Mouse (Mus musculus): ENCODE data around the gene Arpp21.
"Not testable (repeated sequence)": the region's sequence is repeated elsewhere in the genome, so short reads cannot be mapped to it uniquely, and the experiment has no call there.

The Arpp21 gene

GRCm38 (mm10) chr9:112102155-112102851 is 133.4 kb downstream of the Arpp21 start:
- peak; percentile 88 for DNase-seq (ENCODE audit: low spot score)

- no peak for DNase-seq (ENCODE audit: low spot score)
Observed at GRCm38 (mm10) chr9:112100841-112101595, 134.7 kb downstream of the Arpp21 start.

- no peak for DNase-seq (ENCODE audit: low spot score)
Observed at GRCm38 (mm10) chr9:112098267-112098666, 137.5 kb downstream of the Arpp21 start.

GRCm38 (mm10) chr9:112095708-112096107 is 140.0 kb downstream of the Arpp21 start:
- no peak for DNase-seq (ENCODE audit: low spot score)

GRCm38 (mm10) chr9:112095198-112095597 is 140.5 kb downstream of the Arpp21 start:
- no peak for DNase-seq (ENCODE audit: low spot score)

- DNase-seq (ENCODE audit: low spot score), result no peak
Observed at GRCm38 (mm10) chr9:112078903-112079302, 156.8 kb downstream of the Arpp21 start.

- DNase-seq (ENCODE audit: low spot score), result no peak
Observed at GRCm38 (mm10) chr9:112078453-112078852, 157.3 kb downstream of the Arpp21 start.

GRCm38 (mm10) chr9:112075273-112075672 is 160.5 kb downstream of the Arpp21 start:
- no peak for DNase-seq (ENCODE audit: low spot score)

GRCm38 (mm10) chr9:112074872-112075271 is 160.9 kb downstream of the Arpp21 start:
- DNase-seq (ENCODE audit: low spot score), result no peak

- DNase-seq (ENCODE audit: low spot score), result no peak
Observed at GRCm38 (mm10) chr9:112071368-112071767, 164.4 kb downstream of the Arpp21 start.

- no peak for DNase-seq (ENCODE audit: low spot score)
Observed at GRCm38 (mm10) chr9:112070961-112071360, 164.8 kb downstream of the Arpp21 start.

- DNase-seq (ENCODE audit: low spot score), result no peak
Observed at GRCm38 (mm10) chr9:112068250-112068649, 167.5 kb downstream of the Arpp21 start.

- no peak for DNase-seq (ENCODE audit: low spot score)
Observed at GRCm38 (mm10) chr9:112060696-112061425, 174.9 kb downstream of the Arpp21 start.

GRCm38 (mm10) chr9:112054807-112055381 is 180.8 kb downstream of the Arpp21 start:
- no peak for DNase-seq (ENCODE audit: low spot score)

GRCm38 (mm10) chr9:112047903-112048467 is 187.8 kb downstream of the Arpp21 start:
- no peak for DNase-seq (ENCODE audit: low spot score)

GRCm38 (mm10) chr9:112040566-112040965 is 195.2 kb downstream of the Arpp21 start:
- no peak for DNase-seq (ENCODE audit: low spot score)

- DNase-seq (ENCODE audit: low spot score), result no peak
Observed at GRCm38 (mm10) chr9:112037732-112038131, 198.0 kb downstream of the Arpp21 start.

GRCm38 (mm10) chr9:112033840-112034239 is 201.9 kb downstream of the Arpp21 start:
- DNase-seq (ENCODE audit: low spot score), result not testable (repeated sequence)

GRCm38 (mm10) chr9:112032169-112032568 is 203.6 kb downstream of the Arpp21 start:
- no peak for DNase-seq (ENCODE audit: low spot score)

GRCm38 (mm10) chr9:112023562-112024015 is 212.1 kb downstream of the Arpp21 start:
- no peak for DNase-seq (ENCODE audit: low spot score)

- DNase-seq (ENCODE audit: low spot score), result no peak
Observed at GRCm38 (mm10) chr9:112023111-112023510, 212.6 kb downstream of the Arpp21 start.
